Mouse (Mus musculus) C2C12 (cell line): ENCODE results near the gene Zdhhc22. TPM values are rescaled to one million over a fixed set of nuclear protein-coding genes. Genes with fewer than 3 reads are reported as not detected.

ENCODE experiments used
- H3K27me3 ChIP-seq: one replicate; pipeline ENCODE4 v1.6.1; 2011; ENCODE audit not compliant: control insufficient read depth, insufficient read depth, insufficient read length
- H3K36me3 ChIP-seq: one replicate; pipeline ENCODE4 v1.6.1; 2011; ENCODE audit not compliant: control insufficient read depth, insufficient read depth
- H3K4me3 ChIP-seq: one replicate; pipeline ENCODE4 v1.5.1; 2011; ENCODE audit warnings: mild to moderate bottlenecking, control low read depth; ENCODE audit not compliant: poor library complexity, insufficient read depth, severe bottlenecking
- H3K79me2 ChIP-seq: one replicate; pipeline ENCODE4 v1.6.1; 2011; ENCODE audit not compliant: control insufficient read depth, insufficient read depth
- H3K79me3 ChIP-seq: one replicate; pipeline ENCODE4 v1.6.1; 2011; ENCODE audit warnings: low read depth, control low read depth
- H3ac ChIP-seq: one replicate; pipeline ENCODE3; 2011; ENCODE audit warnings: low read depth; ENCODE audit not compliant: control insufficient read depth, insufficient read length
- CEBPB ChIP-seq: IDR thresholded peaks from one replicate; pipeline ENCODE4 v1.6.1; 2011; ENCODE audit warnings: low read depth, mild to moderate bottlenecking, control low read depth, moderate library complexity
- CTCF ChIP-seq: IDR thresholded peaks from one replicate; pipeline ENCODE4 v1.5.1; 2011; ENCODE audit not compliant: control insufficient read depth, insufficient read depth, insufficient read length
- FOSL1 ChIP-seq: IDR thresholded peaks from one replicate; pipeline ENCODE4 v1.8.0; 2011; ENCODE audit warnings: mild to moderate bottlenecking, low read length; ENCODE audit not compliant: poor library complexity, insufficient read depth, severe bottlenecking
- MAX ChIP-seq: IDR thresholded peaks from one replicate; pipeline ENCODE4 v1.6.1; 2011; ENCODE audit warnings: mild to moderate bottlenecking, control low read depth
- MYOD1 ChIP-seq: IDR thresholded peaks from one replicate; pipeline ENCODE4 v1.6.1; 2011; ENCODE audit warnings: low read depth; ENCODE audit not compliant: control insufficient read depth, insufficient read length
- MYOG ChIP-seq: IDR thresholded peaks from one replicate; pipeline ENCODE4 v1.6.1; 2011; ENCODE audit not compliant: control insufficient read depth, insufficient read length; ENCODE audit errors: extremely low read depth
- USF1 ChIP-seq: IDR thresholded peaks from one replicate; pipeline ENCODE4 v1.6.1; 2011; ENCODE audit warnings: low read depth, mild to moderate bottlenecking, control low read depth, moderate library complexity
- polyA plus RNA-seq: library from polyadenylated mRNA; unstranded; fragments of >200 nt; fragmentation: generic; extraction: Trizol; gene quantifications from one replicate; pipeline ENCODE4 v1.2.1, GENCODE M21; 2012; ENCODE audit warnings: missing spikeins

Zdhhc22 gene
- polyA plus RNA-seq, 1 experiment: not detected

- peak overlapping the region; percentile 25 for H3ac ChIP-seq
- H3K27me3 ChIP-seq: peaks cover 11% of the 10 kb centered on the region
- no peaks in the 10 kb centered on the region for H3K79me2 ChIP-seq
- H3K36me3 ChIP-seq: no peaks in the 10 kb centered on the region
- H3K79me3 ChIP-seq: no peaks in the 10 kb centered on the region
- H3K4me3 ChIP-seq: no peak overlapping the region
- TF ChIP-seq CEBPB (no peak), CTCF (peak; percentile 99)
Measured at GRCm38 (mm10) chr12:86974387-86975288, 15.6 kb downstream of the Zdhhc22 start.

- H3ac ChIP-seq: no peak overlapping the region
- no peaks in the 10 kb centered on the region for H3K79me3 ChIP-seq
- no peak overlapping the region for H3K4me3 ChIP-seq
- TF ChIP-seq MAX: no peak
- TF ChIP-seq USF1: no peak
- no peak for TF ChIP-seq CTCF
- no peak for TF ChIP-seq CEBPB
- TF ChIP-seq FOSL1: no peak
- no peak for TF ChIP-seq MYOG
- TF ChIP-seq MYOD1: no peak
- H3K79me2 ChIP-seq: no peaks in the 10 kb centered on the region
- H3K27me3 ChIP-seq: peaks cover 7% of the 10 kb centered on the region
- H3K36me3 ChIP-seq: no peaks in the 10 kb centered on the region
Measured at GRCm38 (mm10) chr12:86973706-86974105, 16.5 kb downstream of the Zdhhc22 start.

- H3K79me3 ChIP-seq: no peaks in the 10 kb centered on the region
- H3K36me3 ChIP-seq: no peaks in the 10 kb centered on the region
- no peak for TF ChIP-seq USF1
- TF ChIP-seq MYOD1: no peak
- TF ChIP-seq MAX: no peak
- no peak for TF ChIP-seq CEBPB
- no peak for TF ChIP-seq FOSL1
- TF ChIP-seq CTCF: no peak
- TF ChIP-seq MYOG: no peak
- H3K27me3 ChIP-seq: peaks cover 4% of the 10 kb centered on the region
- no peaks in the 10 kb centered on the region for H3K79me2 ChIP-seq
- H3K4me3 ChIP-seq: no peak overlapping the region
- no peak overlapping the region for H3ac ChIP-seq
Measured at GRCm38 (mm10) chr12:86973216-86973615, 17.0 kb downstream of the Zdhhc22 start.

GRCm38 (mm10) chr12:86971089-86971488 is 19.1 kb downstream of the Zdhhc22 start:
- H3K79me2 ChIP-seq: no peaks in the 10 kb centered on the region
- H3K79me3 ChIP-seq: no peaks in the 10 kb centered on the region
- no peaks in the 10 kb centered on the region for H3K36me3 ChIP-seq
- no peak for TF ChIP-seq CTCF
- TF ChIP-seq MYOG: no peak
- TF ChIP-seq MAX: no peak
- no peak for TF ChIP-seq MYOD1
- no peak for TF ChIP-seq FOSL1
- TF ChIP-seq USF1: no peak
- no peak for TF ChIP-seq CEBPB
- H3K4me3 ChIP-seq: no peak overlapping the region
- H3ac ChIP-seq: no peak overlapping the region
- H3K27me3 ChIP-seq: no peaks in the 10 kb centered on the region

- H3K79me2 ChIP-seq: no peaks in the 10 kb centered on the region
- peaks cover 9% of the 10 kb centered on the region for H3K36me3 ChIP-seq
- H3ac ChIP-seq: no peak overlapping the region
- H3K79me3 ChIP-seq: no peaks in the 10 kb centered on the region
- TF ChIP-seq CEBPB (no peak), CTCF (no peak), MYOG (no peak), MYOD1 (no peak), USF1 (no peak), MAX (no peak), FOSL1 (no peak)
- no peak overlapping the region for H3K4me3 ChIP-seq
- H3K27me3 ChIP-seq: no peaks in the 10 kb centered on the region
Measured at GRCm38 (mm10) chr12:86969220-86969601, 21.0 kb downstream of the Zdhhc22 start.
